Mouse (Mus musculus) neural tube, embryonic 14.5 days (tissue): Measurements from ENCODE around the gene Olfr65. TPM values are rescaled to one million over a fixed set of nuclear protein-coding genes. Genes with fewer than 3 reads are reported as not detected.

Experiments used
- ATAC-seq: fragments of 200-750 bp; cut with Nextera tagmentation; 2 replicates; pipeline ENCODE4 v1.8.0; 2017; ENCODE audit warnings: low read depth, mild to moderate bottlenecking, moderate TSS enrichment, moderate library complexity
- H3K27ac ChIP-seq: fragments of 300-500 bp; sonication (generic); 2 replicates; pipeline ENCODE4 v1.5.1; 2014; ENCODE audit warnings: low read depth, mild to moderate bottlenecking, control low read depth, low read length, moderate library complexity, mixed read lengths
- H3K27me3 ChIP-seq: fragments of 300-500 bp; sonication (generic); 2 replicates; pipeline ENCODE4 v1.6.1; 2014; ENCODE audit warnings: low read length; ENCODE audit not compliant: control insufficient read depth, insufficient read depth
- H3K36me3 ChIP-seq: fragments of 300-500 bp; sonication (generic); 2 replicates; pipeline ENCODE4 v1.6.1; 2014; ENCODE audit warnings: low read length, mixed read lengths; ENCODE audit not compliant: control insufficient read depth, insufficient read depth
- H3K4me1 ChIP-seq: fragments of 300-500 bp; sonication (generic); 2 replicates; pipeline ENCODE4 v1.6.1; 2014; ENCODE audit warnings: low read length; ENCODE audit not compliant: control insufficient read depth, insufficient read depth
- H3K4me2 ChIP-seq: fragments of 300-500 bp; sonication (generic); 2 replicates; pipeline ENCODE4 v1.6.1; 2014; ENCODE audit warnings: mild to moderate bottlenecking, low read depth, low read length, control low read depth
- H3K4me3 ChIP-seq: fragments of 300-500 bp; sonication (generic); 2 replicates; pipeline ENCODE4 v1.5.1; 2014; ENCODE audit warnings: low read depth, low read length, control low read depth, mixed read lengths
- H3K9ac ChIP-seq: fragments of 300-500 bp; sonication (generic); replicated peaks from 2 replicates; pipeline ENCODE4 v1.6.1; 2014; ENCODE audit warnings: low read depth, mild to moderate bottlenecking, control low read depth, low read length, mixed read lengths
- H3K9me3 ChIP-seq: fragments of 300-500 bp; sonication (generic); 2 replicates; pipeline ENCODE4 v1.6.1; 2016; ENCODE audit warnings: low read length; ENCODE audit not compliant: control insufficient read depth
- WGBS: fragments of 180-500 bp; shearing (Covaris S2); extraction: QIAGEN DNeasy Blood & Tissue Kit; methylation state at CpG from one replicate; pipeline ENCODE4 v1.1.7; 2014; 5-methylcytosine and 5-hydroxymethylcytosine counted together
- polyA plus RNA-seq: library from polyadenylated mRNA; unstranded; fragments of >200 nt; fragmentation: Nextera tagmentation; extraction: Ambion mirVana; gene quantifications from 2 replicates; pipeline ENCODE4 v1.2.1, GENCODE M21; 2014

The Olfr65 gene
- polyA plus RNA-seq, 1 experiment from 2014 or later: not detected

- Histone ChIP-seq H3K4me3 (no peak within 1 kb of the TSS), H3K27ac (no peak within 1 kb of the TSS), H3K36me3 (no peaks in the 10 kb centered on the region), H3K4me1 (no peaks in the 10 kb centered on the region), H3K4me2 (no peak within 1 kb of the TSS), H3K27me3 (no peaks in the 10 kb centered on the region), H3K9ac (no peak within 1 kb of the TSS), H3K9me3 (no peaks in the 10 kb centered on the region)
- ATAC-seq: no peak
These were observed 17.1 kb upstream of the Olfr65 start, which contains the start of gene Olfr66 for GRCm38 (mm10) chr7:103886152-103886551. Gene Olfr66 (minus strand): TSS chr7:103886252.

DNA sequence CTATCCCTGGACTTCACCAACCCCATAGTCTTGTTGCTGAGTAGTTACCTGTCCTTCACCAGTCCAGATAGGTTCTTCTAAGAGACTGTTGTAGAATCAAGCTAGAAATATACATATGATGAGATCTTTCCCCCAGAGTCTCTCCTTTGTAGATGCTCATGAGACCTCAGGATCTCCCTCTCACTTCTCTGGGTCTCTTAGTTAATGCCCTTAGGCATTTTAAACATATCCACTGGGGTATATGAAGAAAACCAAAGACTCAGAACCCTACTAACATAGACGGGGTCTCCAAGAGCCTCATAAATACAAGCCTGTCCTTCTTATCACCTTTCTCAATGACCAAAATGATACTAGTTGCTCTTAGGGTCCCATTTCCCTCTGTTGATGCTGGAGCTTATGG, 8.9 kb upstream of the Olfr65 start, which contains the start of gene Olfr64:
Gene Olfr64, minus strand, starts transcription at position 101 of the 400 bp plus-strand sequence.
- no peaks in the 10 kb centered on the region for H3K4me1 ChIP-seq
- 80% methylated on average over 1 of the region's 1 CpGs for WGBS

DNA sequence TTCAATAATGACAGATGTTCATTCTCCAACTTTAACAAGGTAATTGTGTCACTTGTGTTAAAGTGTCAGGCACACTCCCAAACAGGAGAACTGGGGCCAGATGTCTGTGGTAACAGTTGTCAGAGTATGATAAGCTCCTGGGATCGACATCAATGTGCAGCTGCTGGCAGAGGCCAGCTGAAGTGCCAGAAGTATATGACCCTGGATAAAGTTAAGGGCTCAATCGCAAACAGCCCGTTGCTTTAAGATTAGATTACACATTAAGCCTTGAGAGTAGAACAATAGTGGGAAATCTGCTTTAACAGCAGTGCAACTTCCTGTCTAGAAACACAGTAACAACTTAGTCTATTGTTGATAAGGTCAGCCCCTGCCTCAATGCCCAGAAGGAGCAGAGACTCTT, 6.8 kb downstream of the Olfr65 start:
- no peaks in the 10 kb centered on the region for H3K36me3 ChIP-seq
- no peak for ATAC-seq
- WGBS: 62% methylated on average over 3 of the region's 3 CpGs
- no peaks in the 10 kb centered on the region for H3K9me3 ChIP-seq
- H3K27me3 ChIP-seq: no peaks in the 10 kb centered on the region
- H3K9ac ChIP-seq: no peak overlapping the region
- no peak overlapping the region for H3K4me3 ChIP-seq
- no peak overlapping the region for H3K27ac ChIP-seq
- H3K4me1 ChIP-seq: no peaks in the 10 kb centered on the region
- no peak overlapping the region for H3K4me2 ChIP-seq

More for the DNA sequence above, 8.9 kb upstream of the Olfr65 start, which contains the start of gene Olfr64:
- Histone ChIP-seq H3K4me3 (no peak within 1 kb of the TSS), H3K36me3 (no peaks in the 10 kb centered on the region), H3K27me3 (no peaks in the 10 kb centered on the region), H3K4me2 (no peak within 1 kb of the TSS), H3K9me3 (no peaks in the 10 kb centered on the region), H3K27ac (no peak within 1 kb of the TSS), H3K9ac (no peak within 1 kb of the TSS)
- ATAC-seq: no peak

DNA sequence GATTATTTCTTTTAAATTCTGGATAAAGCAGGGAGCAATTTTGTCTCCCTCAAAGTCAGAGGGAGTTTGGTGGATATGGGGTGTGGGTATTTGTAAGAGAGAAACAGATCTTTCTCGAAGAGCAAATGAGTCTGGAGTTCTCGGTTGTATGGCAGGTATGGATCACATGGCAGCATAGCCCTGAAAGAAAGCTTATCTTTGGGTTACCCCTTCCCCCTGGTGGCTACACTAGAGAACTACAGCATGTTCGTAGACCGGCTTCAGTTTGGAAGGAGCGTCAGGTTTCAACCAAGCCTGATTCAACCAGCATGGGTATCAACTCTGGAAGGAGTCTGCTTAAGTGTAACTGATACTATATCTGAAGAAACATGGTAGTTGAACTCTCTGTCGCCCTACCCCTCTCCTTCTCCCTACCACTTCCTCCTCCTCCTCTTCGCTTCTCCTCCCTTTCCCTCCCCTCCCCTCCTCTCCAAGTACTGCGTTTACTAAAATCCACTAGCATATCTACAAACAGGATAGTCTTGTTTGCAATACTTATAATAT, 9.8 kb downstream of the Olfr65 start:
- Histone ChIP-seq H3K4me3 (no peak overlapping the region), H3K36me3 (no peaks in the 10 kb centered on the region)
- no peak for ATAC-seq

DNA sequence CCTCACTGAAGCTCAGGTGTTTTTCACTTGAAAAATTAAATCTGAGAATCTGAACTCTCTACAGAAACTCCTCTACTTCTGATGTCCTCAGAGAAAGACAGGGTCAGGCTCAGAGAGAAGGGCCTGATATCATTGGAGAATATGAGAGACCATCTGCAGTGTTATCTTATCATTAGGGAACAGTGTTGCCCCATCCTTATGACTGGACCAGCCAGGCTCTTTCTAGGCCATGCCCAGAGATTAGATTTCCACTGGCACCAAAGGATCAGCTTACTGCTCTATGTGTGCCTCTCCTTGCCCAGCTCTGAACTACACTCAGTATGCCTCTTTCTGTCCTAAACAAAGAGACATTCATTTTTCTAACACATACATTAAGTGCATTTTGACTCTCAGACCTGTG, 12.1 kb downstream of the Olfr65 start:
- Histone ChIP-seq H3K27ac (no peak overlapping the region), H3K4me1 (no peaks in the 10 kb centered on the region), H3K4me3 (no peak overlapping the region), H3K9me3 (no peaks in the 10 kb centered on the region), H3K4me2 (no peak overlapping the region), H3K27me3 (no peaks in the 10 kb centered on the region), H3K36me3 (no peaks in the 10 kb centered on the region), H3K9ac (no peak overlapping the region)
- ATAC-seq: no peak

More for the DNA sequence above, 9.8 kb downstream of the Olfr65 start:
- WGBS: 50% methylated on average over 8 of the region's 8 CpGs
- Histone ChIP-seq H3K27ac (no peak overlapping the region), H3K9me3 (no peaks in the 10 kb centered on the region), H3K9ac (no peak overlapping the region), H3K4me1 (no peaks in the 10 kb centered on the region), H3K4me2 (no peak overlapping the region), H3K27me3 (no peaks in the 10 kb centered on the region)

DNA sequence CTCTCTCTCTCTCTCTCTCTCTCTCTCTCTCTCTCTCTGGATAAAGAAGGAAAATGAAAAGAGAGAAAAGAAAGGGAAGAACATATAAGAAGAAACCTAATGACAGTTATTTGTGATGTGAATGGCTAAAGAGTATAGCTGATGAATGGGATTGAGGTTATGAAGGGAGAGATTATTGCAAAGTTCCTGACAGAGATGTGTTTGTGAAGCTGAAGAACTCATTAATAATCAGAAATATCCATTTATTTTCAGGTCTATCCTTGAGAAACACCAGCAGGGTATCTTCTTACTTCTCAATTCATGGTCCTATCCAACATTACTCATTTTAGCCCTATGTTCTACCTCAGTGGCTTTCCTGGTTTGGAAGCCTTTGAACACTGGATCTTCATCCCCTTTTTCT, 25.2 kb downstream of the Olfr65 start, which contains the start of gene Olfr631:
Gene Olfr631, plus strand, starts transcription at position 301 of the 400 bp plus-strand sequence.
- Histone ChIP-seq H3K27me3 (no peaks in the 10 kb centered on the region), H3K9ac (no peak within 1 kb of the TSS), H3K4me2 (no peak within 1 kb of the TSS), H3K9me3 (no peaks in the 10 kb centered on the region), H3K36me3 (no peaks in the 10 kb centered on the region), H3K27ac (no peak within 1 kb of the TSS), H3K4me3 (no peak within 1 kb of the TSS), H3K4me1 (no peaks in the 10 kb centered on the region)
- ATAC-seq: no peak

- Histone ChIP-seq H3K4me1 (no peaks in the 10 kb centered on the region), H3K4me2 (no peak within 1 kb of the TSS), H3K9me3 (no peaks in the 10 kb centered on the region), H3K27me3 (no peaks in the 10 kb centered on the region), H3K4me3 (no peak within 1 kb of the TSS), H3K9ac (no peak within 1 kb of the TSS), H3K27ac (no peak within 1 kb of the TSS), H3K36me3 (no peaks in the 10 kb centered on the region)
- ATAC-seq: no peak
- WGBS: 78% methylated on average over 2 of the region's 2 CpGs
These were observed 31.0 kb downstream of the Olfr65 start, which contains the start of gene Olfr632 for GRCm38 (mm10) chr7:103934264-103934663. Gene Olfr632 (plus strand): TSS chr7:103934347.

GRCm38 (mm10) chr7:103942730-103943129, 39.4 kb downstream of the Olfr65 start:
- Histone ChIP-seq H3K36me3 (no peaks in the 10 kb centered on the region), H3K4me1 (no peaks in the 10 kb centered on the region), H3K9me3 (no peaks in the 10 kb centered on the region), H3K4me2 (no peak overlapping the region), H3K27me3 (no peaks in the 10 kb centered on the region), H3K9ac (no peak overlapping the region), H3K27ac (no peak overlapping the region), H3K4me3 (no peak overlapping the region)
- ATAC-seq: peak; percentile 71
- 21% methylated on average over 2 of the region's 2 CpGs for WGBS

DNA sequence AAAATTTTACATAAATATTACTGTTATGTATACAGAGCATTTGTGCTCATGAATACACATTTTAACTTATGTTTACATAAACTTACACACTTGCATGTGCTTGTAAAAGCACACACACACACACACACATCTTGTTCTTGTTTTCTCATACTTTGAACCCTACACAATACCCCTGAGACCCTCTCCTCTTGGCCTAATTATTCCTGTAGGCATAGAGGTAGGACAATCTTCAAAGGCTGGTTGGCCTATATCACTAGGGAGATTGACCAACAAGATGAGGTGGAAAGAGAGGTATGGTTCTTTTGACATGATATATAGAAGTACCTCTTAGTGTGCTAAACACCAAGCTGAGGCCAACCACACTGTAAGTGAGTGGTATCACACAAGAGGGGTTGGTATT, 40.9 kb downstream of the Olfr65 start, which contains the start of gene Olfr633:
Gene Olfr633, plus strand, starts transcription at position 301 of the 400 bp plus-strand sequence.
- Histone ChIP-seq H3K4me3 (no peak within 1 kb of the TSS), H3K27me3 (no peaks in the 10 kb centered on the region), H3K9ac (no peak within 1 kb of the TSS), H3K36me3 (no peaks in the 10 kb centered on the region), H3K27ac (no peak within 1 kb of the TSS), H3K9me3 (no peaks in the 10 kb centered on the region), H3K4me2 (no peak within 1 kb of the TSS), H3K4me1 (no peaks in the 10 kb centered on the region)
- no peak for ATAC-seq
